Mouse (Mus musculus): ENCODE measurements at regions not wholly inside any gene's neighbourhood (a gene's known extent, or its start where the extent isn't known, plus 50 kb on each side); places are given as distances from the start of the nearest gene placed in this dataset.

DNA sequence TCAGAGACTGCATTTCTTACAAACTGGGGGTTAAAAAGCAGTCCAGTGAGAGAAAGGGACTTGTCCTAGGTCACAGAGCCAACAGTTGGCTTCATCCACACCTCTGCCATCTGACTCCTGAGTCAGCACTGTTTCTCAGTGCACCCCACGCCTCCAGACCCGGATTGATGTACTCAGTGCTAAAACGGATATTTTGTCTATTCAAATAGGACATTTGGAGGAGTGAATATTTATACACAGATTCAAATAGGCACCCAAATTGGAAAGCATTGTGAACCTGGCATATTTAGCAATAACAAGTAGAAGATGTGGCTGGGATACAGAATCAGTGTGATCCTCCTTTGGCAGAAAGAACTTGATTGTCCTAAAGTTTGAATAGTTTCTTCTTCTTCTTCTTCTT is 154.5 kb upstream of the Nmur2 start:
- DNase-seq (ENCODE audit: extremely low spot score in 1 of 2, low spot score in 2 of 2): no peak
- intact Hi-C loops (cut with DNase I): no loop called here

DNA sequence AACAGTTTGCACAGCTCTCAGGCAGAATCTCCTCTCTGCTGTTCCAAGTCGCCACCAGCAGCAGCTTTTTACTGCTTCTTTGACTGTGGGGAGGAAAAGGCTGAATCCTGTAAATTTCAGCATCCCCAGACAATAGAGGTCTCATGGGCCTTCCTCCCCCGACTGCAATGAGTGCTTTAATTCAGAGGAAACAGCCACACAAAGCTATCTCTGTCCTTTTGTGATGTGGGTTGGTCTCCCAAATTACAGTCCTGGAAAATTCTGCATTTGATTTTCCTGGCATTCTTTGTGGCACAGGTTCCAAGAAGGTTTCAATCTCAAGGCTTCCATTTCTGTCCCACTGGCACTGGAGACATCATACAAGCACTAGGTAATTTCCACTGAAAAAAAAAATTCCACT is 152.6 kb upstream of the Nmur2 start:
- intact Hi-C loops (cut with DNase I): no loop called here

DNA sequence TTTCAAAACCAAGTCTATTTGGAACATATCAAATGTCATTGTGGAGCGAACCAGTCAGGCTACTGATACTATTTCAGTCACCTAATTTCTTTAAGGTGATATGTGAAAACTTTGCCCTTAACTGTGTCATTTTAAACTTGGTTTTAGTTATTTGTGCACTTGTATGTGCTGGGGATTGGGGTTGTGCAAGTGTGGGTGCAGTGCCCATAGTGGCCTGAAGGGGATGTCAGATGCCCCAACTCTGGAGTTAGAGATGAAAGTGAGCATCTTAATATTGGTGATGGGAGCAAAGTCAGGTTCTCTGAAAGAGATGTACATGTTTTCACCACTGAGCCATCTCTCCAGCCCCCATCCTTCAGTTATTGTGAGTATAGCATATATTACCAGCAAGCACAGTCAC is 133.1 kb upstream of the Nmur2 start:
- no peak for DNase-seq (ENCODE audit: extremely low spot score in 1 of 2, low spot score in 2 of 2)
- intact Hi-C loops (cut with DNase I): no loop called here

More for the DNA sequence above, 152.6 kb upstream of the Nmur2 start:
- no peak for DNase-seq (ENCODE audit: extremely low spot score in 1 of 2, low spot score in 2 of 2)

DNA sequence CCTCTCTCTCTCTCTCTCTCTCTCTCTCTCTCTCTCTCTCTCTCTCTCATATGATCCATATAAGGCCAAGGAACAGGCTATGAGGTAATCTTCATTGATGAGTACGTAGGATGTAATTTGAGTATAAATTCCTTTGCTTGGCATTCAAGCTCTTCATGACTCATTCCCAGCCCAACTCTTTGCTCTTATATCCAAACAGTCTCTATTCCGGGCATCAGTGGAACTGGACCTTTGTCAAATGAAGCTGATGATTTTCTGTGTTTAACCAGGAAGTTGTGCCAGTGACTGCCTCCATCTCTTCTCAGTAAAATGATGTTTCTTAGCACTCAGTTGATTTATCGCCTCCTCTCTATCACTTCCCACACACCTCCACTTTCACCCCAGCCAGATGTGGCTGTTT is 132.4 kb upstream of the Nmur2 start:
- no peak for DNase-seq (ENCODE audit: extremely low spot score in 1 of 2, low spot score in 2 of 2)
- intact Hi-C loops (cut with DNase I): no loop called here

DNA sequence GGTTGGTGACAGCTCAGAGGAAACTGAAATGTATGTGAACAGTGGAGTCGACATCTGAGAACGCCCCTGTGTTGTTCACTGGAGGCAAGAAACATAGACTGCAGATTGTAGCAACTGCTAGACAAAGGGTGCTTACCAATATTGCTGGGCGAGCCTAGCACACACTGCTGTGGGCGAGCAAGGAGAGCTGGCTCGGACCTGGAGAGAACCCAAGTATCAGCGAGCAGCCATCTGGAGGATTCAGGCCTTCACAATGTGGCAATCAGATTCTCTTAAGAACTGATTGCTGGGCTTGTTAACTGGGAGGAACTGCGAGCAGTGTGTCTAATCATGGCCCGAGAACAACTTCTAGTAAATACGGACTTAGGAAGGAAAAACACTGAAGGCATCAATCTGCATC is 128.8 kb upstream of the Nmur2 start:
- intact Hi-C loops (cut with DNase I): no loop called here
- DNase-seq (ENCODE audit: extremely low spot score in 1 of 2, low spot score in 2 of 2): peak in 1 of 2 experiments; percentile 36

DNA sequence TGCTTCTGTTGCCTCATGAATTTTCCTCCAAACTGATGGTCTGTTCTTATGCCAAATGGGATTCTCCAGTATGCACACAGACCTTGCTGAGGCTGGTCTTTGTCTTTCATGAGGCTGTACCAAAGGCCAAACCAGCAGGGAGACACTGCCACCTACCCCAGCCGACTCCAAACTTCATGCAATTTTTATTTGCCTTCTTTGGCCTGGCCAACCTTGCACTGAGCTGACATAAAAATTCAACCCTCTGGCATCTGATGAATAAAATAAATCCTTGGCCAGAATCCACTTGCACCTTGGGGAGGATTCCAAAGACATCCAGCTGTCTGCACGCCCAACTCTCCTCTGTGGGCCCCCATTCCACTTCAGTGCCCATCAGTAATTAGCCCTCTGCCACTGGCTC is 126.0 kb upstream of the Nmur2 start:
- no peak for DNase-seq (ENCODE audit: extremely low spot score in 1 of 2, low spot score in 2 of 2)
- intact Hi-C loops (cut with DNase I): no loop called here

DNA sequence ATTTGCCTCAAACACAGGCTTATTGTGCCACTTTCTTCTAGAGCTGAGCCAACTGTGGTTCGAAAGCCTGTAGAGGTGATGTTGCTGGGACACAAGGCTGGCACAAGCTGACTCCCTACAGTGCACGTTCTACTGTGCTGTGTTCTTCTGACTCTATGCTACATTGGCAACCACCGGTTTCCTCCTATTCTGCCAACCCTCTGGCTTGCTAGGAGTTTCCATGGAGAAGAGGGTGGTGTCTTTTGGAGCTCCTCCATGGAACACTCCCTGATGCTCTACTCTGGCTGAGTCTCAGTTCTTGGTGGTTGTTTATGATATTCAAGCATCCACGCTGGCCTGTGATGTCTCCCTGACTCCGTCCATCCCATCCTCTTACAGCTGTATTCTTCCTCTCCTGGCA is 124.9 kb upstream of the Nmur2 start:
- peak; percentile 27 to 55 for DNase-seq (ENCODE audit: extremely low spot score in 1 of 2, low spot score in 2 of 2)
- intact Hi-C loops (cut with DNase I): no loop called here

DNA sequence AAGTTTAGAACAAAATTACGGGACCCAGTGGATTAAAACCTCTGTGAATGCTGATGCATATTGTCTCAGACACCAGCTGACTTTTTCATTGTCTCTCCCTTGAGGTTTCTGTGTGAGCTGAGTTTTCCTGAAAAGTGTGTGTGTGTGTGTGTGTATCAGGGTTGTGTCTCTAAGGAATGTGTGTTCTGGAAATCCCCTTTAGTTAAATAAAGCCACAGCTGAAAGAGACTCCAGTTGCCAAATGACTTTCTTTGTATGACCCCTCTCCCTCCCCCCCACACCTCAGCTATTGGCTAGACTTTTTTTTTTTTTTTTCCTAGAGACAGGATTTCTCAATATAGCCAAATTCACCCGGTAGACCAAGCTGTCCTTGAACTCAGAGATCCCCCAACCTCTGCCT is 119.5 kb upstream of the Nmur2 start:
- intact Hi-C loops (cut with DNase I): no loop called here
- DNase-seq (ENCODE audit: extremely low spot score in 1 of 2, low spot score in 2 of 2): no peak

DNA sequence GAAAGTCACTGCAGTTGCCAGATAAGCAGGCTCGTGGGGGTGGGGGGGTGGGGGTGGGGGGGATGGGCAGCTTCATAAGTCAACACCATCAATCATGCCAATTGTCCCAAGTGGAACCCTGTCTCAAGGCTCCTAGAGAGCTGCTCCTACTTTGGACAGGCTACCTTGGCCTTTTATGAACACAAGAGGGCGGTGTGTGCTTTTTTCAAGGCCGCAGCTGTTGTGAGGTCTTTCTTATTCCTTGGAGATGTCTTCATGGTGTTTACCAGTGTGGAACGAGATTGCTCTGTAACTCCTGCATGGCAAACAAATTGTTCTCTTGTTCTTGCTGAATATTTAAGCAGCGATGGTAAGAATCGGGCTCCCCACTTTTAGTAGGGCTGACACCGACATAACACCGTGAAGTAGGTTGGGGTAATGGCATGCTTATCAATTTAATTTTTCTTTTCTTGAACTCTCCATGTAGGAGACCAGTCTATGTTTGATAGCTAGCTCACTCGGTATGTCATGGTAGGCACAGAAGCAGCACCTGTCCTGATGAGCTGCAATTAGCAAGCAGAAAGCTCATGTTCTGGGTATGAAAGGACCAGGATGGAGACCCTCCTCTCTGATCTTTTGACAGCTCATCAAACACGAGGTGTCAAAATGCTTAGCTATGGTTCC is 118.7 kb upstream of the Nmur2 start:
- peak; percentile 35 to 43 for DNase-seq (ENCODE audit: extremely low spot score in 1 of 2, low spot score in 2 of 2)
- intact Hi-C loops (cut with DNase I): loop anchor here (10.0 kb wide), 1 partner anchor 855 kb away; the partner anchor contains the start of gene Gria1

DNA sequence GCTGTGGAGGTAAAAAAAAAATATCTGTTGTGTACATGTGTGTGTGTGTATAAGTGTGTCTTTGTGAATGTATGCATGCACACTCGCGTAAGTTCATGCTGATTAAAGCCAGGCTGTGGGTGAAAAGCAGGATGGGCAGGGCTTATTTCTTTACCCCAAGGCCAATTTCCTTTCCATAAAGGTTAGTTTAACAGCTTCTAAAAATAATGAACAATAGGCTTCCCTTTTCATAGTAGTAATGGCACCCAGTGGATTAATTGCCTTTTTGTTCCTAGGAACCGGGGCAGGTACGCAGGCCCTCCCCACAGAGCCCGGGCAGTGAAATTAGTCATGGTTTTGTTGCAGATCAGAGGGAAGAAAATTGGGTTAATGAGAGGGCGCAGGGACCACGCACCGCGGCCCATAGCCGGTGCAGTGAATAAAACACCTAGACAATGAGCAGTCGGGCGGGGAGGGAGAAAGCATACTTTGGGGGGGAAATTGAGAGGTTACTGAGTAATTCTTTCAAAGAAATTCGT is 110.1 kb upstream of the Nmur2 start:
- intact Hi-C loops (cut with DNase I): loop anchor here (5.0 to 10.0 kb wide), 2 partner anchors 864 to 1316 kb away; partner anchors contain the start of gene Gria1
- no peak for DNase-seq (ENCODE audit: extremely low spot score in 1 of 2, low spot score in 2 of 2)

DNA sequence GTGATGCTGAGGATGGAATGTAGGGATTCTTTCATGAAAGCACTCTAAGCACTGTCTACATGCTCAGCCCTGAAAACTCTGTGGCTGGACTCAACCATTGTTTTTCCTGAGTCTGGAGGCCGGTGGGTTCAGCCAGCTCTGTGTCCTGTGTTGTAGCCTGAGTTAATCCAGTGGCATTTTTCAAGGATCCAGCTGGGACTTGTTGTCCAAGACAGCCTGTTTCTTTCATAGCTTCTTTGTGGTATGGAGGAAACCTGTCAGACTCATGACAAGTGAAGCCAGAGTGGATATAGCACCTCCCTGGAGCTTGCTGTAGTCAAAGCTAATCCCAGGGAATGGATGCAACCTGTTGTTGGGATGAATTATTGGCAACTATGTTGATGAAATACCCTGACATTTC is 108.9 kb upstream of the Nmur2 start:
- intact Hi-C loops (cut with DNase I): loop anchor here (5.0 to 10.0 kb wide), 2 partner anchors 865 to 1318 kb away; partner anchors contain the start of gene Gria1
- no peak for DNase-seq (ENCODE audit: extremely low spot score in 1 of 2, low spot score in 2 of 2)

DNA sequence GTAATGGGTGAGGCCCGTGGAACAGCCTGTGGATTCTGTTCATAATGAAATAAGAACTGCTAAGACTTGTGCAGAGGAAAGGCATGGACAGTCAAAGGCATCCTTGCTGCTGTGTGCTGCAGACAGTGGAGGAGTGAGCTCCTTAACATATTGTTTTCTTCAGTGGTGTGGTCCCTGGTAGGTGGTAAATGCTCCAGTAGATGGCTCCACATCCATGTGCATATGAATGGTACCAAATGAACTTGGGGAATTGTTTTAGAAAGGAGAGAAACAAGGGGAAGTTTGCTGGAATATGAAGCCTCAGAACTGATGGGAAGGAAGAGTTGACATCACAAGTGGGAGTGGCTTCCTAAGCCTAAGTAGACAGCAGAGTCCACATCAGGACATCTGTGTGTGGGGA is 108.1 kb upstream of the Nmur2 start:
- intact Hi-C loops (cut with DNase I): no loop called here
- DNase-seq (ENCODE audit: extremely low spot score in 1 of 2, low spot score in 2 of 2): no peak

DNA sequence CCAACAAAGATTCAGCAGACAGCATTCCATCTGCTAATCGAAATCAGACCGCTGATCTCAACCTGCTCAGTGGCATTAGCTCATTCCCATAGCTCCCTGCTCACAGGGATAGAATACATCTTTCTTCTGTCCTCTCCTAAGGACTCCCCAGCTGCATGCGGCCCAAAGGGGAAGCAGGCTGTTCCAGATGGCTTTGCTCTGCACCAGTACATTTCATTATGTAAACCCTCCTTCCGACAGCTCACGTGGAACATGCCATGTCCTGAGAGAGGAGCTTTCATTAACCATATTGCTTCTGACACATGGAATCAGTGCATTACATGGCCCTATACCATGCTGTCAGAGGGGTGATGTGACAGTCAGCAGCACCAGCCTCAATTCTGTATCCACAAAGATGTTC is 105.9 kb upstream of the Nmur2 start:
- DNase-seq (ENCODE audit: extremely low spot score in 1 of 2, low spot score in 2 of 2): no peak
- intact Hi-C loops (cut with DNase I): no loop called here

DNA sequence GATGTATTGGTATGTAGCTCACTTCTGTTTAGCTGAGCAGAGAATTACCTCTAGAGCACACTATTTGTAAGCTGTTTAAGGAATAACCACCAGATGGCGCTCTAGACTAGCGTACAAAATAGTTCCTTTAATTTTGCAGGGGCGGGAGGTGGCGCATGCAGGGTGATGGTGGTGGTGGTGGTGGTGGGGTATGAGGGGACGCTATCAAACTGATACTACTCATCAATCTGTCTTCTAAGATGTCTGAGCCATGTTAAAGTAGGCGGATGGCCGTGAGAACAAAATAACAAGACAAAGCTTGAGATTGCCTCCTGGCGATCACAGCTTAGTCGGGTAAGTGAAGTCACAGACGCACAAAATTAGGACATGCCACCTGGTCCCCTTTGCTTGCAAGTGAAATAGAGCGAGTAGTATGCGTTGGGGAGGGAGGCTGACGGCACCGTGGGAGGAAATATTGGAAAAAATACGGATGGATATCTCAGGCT is 90.6 kb upstream of the Nmur2 start:
- peak; percentile 34 to 69 for DNase-seq (ENCODE audit: extremely low spot score in 1 of 2, low spot score in 2 of 2)
- intact Hi-C loops (cut with DNase I): loop anchor here (2.0 to 10.0 kb wide), 2 partner anchors 1183 to 1335 kb away; no protein-coding TSS in a partner anchor

DNA sequence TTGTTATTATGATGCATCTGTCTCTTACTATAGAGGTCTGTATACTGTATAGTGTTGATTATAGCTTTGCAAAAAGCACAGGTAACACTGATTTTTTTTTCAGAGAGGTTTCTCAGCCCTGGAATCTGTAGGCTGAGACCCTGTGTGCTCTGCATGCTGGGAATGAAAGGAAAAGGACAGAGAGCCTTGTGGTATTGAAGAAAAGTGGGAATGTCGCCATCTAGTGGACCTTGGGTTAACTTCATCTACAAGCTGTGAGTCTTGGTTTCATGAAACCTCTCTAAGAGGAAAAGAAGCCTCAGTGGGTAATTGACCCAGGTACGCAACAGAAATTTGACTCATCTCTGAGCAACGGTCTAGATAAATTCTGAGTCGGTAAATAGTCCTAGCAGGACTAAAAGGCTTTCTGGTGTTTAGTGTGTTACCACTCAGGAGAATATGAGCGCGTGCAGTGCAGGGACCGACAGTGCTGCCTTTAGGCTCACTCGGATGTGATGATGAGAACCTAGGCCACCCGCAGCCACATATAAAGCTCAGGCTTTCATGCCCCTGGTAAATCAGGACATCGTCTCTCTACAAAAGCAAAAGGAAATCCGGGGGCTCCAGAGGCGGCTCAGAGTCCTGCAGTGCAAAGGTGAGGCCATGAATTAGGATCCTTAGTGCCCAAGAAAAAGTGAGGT is 75.9 kb upstream of the Nmur2 start:
- intact Hi-C loops (cut with DNase I): no loop called here
- DNase-seq (ENCODE audit: extremely low spot score in 1 of 2, low spot score in 2 of 2): peak; percentile 33 to 40

DNA sequence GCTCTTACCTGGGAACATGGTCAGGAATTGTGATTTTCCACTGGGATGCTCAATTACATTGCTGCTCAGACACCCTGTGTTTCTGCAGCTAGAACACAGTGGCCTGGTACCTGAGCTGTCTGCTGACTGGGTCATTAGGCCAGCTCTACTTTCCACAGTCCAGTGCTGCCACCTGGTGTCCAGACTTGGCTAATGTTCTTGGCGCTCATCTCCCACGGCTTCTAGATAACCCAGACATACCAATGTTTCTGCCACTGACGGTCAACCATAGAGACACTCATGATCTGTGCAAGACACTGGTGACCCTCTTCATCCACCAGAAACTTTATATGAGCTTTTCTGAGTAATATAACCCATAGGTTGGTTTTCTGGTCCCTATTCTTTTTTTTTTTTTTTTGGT is 67.1 kb upstream of the Nmur2 start:
- peak; percentile 61 to 69 for DNase-seq (ENCODE audit: extremely low spot score in 1 of 2, low spot score in 2 of 2)
- intact Hi-C loops (cut with DNase I): loop anchor here (1.0 to 2.0 kb wide), 2 partner anchors 95 to 589 kb away; no protein-coding TSS in a partner anchor

DNA sequence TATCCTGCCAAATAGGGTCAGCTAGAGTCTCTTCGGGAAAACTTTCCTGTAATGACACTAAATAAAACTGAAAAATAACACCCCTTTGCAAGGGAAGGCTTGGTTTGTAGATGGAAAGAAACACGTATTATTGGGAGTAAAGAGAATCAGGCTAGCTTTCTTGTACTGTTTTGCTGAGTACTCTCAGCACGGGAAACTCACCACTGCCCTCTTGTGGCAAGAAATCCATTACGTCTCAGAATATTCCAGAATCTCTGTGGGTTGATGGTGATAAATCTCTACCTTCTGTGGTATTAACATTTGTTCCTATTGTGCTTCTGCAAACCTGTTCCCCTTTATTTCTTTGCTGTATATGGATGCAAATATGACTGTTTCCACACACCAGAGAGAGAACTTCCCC is 64.8 kb upstream of the Nmur2 start:
- DNase-seq (ENCODE audit: extremely low spot score in 1 of 2, low spot score in 2 of 2): peak; percentile 50 to 67
- intact Hi-C loops (cut with DNase I): loop anchor here (2.0 kb wide), 1 partner anchor 587 kb away; no protein-coding TSS in a partner anchor

DNA sequence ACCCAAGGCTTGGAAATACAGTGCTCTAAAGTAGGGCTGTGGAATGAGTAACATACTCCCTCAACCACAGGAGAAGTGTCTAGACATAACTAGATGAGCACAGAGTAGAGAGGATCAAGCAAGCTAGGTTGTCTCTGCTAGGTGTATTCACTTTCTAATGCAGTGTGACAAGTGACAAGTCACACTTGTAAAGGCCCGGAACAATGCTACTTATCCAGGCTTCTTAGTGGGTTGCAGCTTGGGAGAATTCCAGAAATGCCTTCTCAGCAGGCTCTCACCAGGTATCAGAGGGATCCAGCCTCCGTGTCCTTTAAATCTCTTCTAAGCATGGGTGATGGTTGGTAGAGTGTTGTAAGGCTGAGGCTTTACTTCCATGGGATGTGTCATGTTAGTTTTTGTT is 52.1 kb upstream of the Nmur2 start:
- intact Hi-C loops (cut with DNase I): no loop called here
- DNase-seq (ENCODE audit: extremely low spot score in 1 of 2, low spot score in 2 of 2): no peak
